Mouse (Mus musculus) small intestine, adult 2 months (tissue): ENCODE data around the gene Pcbp2. TPM values are rescaled to one million over a fixed set of nuclear protein-coding genes. Genes with fewer than 3 reads are reported as not detected.
A peak's percentile ranks its signal among the peaks of the same experiment; 100 is the strongest.

Source experiments
- H3K27ac ChIP-seq: fragments of 200-500 bp; 2 replicates; pipeline ENCODE4 v1.5.1; 2012; ENCODE audit warnings: low read depth, low read length, control low read depth, inconsistent platforms; ENCODE audit not compliant: insufficient read depth
- H3K27me3 ChIP-seq: fragments of 200-500 bp; 2 replicates; pipeline ENCODE4 v1.6.1; 2012; ENCODE audit warnings: mild to moderate bottlenecking, moderate library complexity, low read length, inconsistent platforms; ENCODE audit not compliant: control insufficient read depth, insufficient read depth
- H3K36me3 ChIP-seq: fragments of 200-500 bp; 2 replicates; pipeline ENCODE4 v1.6.1; 2012; ENCODE audit warnings: mild to moderate bottlenecking, low read length, control low read depth, inconsistent platforms; ENCODE audit not compliant: control insufficient read depth, insufficient read depth
- H3K4me1 ChIP-seq: fragments of 200-500 bp; 2 replicates; pipeline ENCODE4 v1.6.1; 2012; ENCODE audit warnings: low read length, inconsistent platforms, mixed read lengths; ENCODE audit not compliant: control insufficient read depth, insufficient read depth, insufficient read length
- H3K4me3 ChIP-seq: fragments of 200-500 bp; 2 replicates; pipeline ENCODE4 v1.5.1; 2012; ENCODE audit warnings: low read depth, mild to moderate bottlenecking, control low read depth, inconsistent platforms, low read length, moderate library complexity
- CTCF ChIP-seq: fragments of 200-500 bp; IDR thresholded peaks from 2 replicates; pipeline ENCODE4 v1.5.1; 2012; ENCODE audit warnings: low read depth, mild to moderate bottlenecking, control low read depth, inconsistent platforms, low read length, moderate library complexity, mixed read lengths; ENCODE audit not compliant: insufficient replicate concordance, insufficient read length; ENCODE audit errors: extremely low read depth
- POLR2A ChIP-seq: fragments of 200-500 bp; IDR thresholded peaks from 2 replicates; pipeline ENCODE4 v1.6.1; 2012; ENCODE audit warnings: low read depth, mild to moderate bottlenecking, control low read depth, inconsistent platforms, low read length, moderate library complexity
- WGBS: fragments of 180-500 bp; shearing (Covaris S2); methylation state at CpG from one replicate; pipeline ENCODE4 v1.1.7; 2018; 5-methylcytosine and 5-hydroxymethylcytosine counted together
- polyA plus RNA-seq: library from polyadenylated mRNA; depleted of rRNA; stranded (reverse); fragments of >200 nt; gene quantifications from 2 replicates; pipeline ENCODE4 v1.2.3, GENCODE M21; 2012

Gene Pcbp2
- polyA plus RNA-seq, 1 experiment = 442 TPM

GRCm38 (mm10) chr15:102517631-102517975 lies 47.3 kb downstream of the Pcbp2 start:
- Histone ChIP-seq H3K4me1 (peaks cover 9% of the 10 kb centered on the region), H3K36me3 (peaks cover 9% of the 10 kb centered on the region), H3K4me3 (peak overlapping the region; percentile 59), H3K27ac (peak overlapping the region; percentile 73), H3K27me3 (no peaks in the 10 kb centered on the region)
- 0% methylated on average over 10 of the region's 10 CpGs for WGBS
- peak; percentile 99 for TF ChIP-seq POLR2A
- TF ChIP-seq CTCF = no peak

DNA sequence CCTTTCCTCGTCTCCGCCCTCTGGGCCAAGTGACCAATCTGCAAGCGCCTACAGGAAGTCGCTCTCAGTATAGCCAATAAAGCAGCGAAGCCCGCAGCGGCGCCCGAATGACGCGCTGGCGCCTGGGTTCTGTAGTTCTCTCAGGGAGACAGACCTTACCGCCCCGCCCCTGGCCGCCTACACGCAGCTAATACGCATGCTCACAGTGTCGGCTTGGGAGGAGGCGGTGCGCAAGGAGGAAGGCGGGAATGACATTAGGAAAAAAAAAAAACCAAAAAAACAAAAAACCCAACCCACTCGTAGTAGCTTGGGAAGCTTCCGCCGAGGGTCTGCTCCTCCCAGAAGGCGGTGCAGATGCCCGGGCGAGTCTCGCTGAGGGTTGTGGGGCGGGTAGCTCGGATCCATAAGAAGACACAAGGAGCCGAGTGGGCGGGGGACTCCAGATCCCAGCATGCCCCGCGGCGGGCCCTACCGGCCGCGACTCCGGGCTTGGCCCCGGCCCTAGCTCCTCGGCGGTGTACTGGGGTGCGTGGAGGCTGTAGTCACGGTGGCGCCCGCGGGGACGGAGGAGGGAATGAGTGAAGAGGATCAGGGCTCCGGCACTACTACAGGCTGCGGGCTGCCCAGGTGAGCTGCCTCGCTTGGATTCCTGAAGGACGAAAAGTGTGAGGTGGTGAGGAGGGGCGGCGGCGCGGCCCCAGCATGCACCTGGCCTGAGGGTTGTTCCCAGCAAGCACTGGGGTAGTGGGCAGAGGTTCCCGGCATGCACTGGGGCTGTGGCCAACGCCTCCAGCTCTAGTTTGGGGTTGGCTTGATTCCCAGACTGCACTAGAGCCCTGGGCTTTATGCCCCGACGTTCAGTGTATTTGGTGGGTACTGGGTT lies 47.9 kb downstream of the Pcbp2 start, which contains the start of gene Tarbp2:
Gene Tarbp2, plus strand, starts transcription at position 217 of the 883 bp plus-strand sequence.
- peak within 1 kb of the TSS; percentile 81 for H3K4me3 ChIP-seq
- H3K36me3 ChIP-seq = peaks cover 9% of the 10 kb centered on the region
- TF ChIP-seq CTCF (no peak), POLR2A (peak; percentile 26; the same call in 1 of the 2 replicates)
- H3K27me3 ChIP-seq = no peaks in the 10 kb centered on the region
- WGBS = under 1% methylated on average over 60 of the region's 60 CpGs
- peak within 1 kb of the TSS; percentile 97 for H3K27ac ChIP-seq
- peaks cover 9% of the 10 kb centered on the region for H3K4me1 ChIP-seq

GRCm38 (mm10) chr15:102518859-102519201 lies 48.5 kb downstream of the Pcbp2 start:
- WGBS = 2% methylated on average over 9 of the region's 9 CpGs
- Histone ChIP-seq H3K27ac (peak overlapping the region; percentile 59), H3K4me1 (peaks cover 9% of the 10 kb centered on the region), H3K36me3 (peaks cover 12% of the 10 kb centered on the region), H3K27me3 (no peaks in the 10 kb centered on the region), H3K4me3 (peak overlapping the region; percentile 81)
- TF ChIP-seq POLR2A (no peak), CTCF (no peak)

- WGBS = 20% methylated on average over 17 of the region's 17 CpGs
- TF ChIP-seq POLR2A (no peak), CTCF (no peak)
- Histone ChIP-seq H3K4me1 (peaks cover 9% of the 10 kb centered on the region), H3K27ac (no peak overlapping the region; the same call in 1 of the 2 replicates), H3K36me3 (peaks cover 14% of the 10 kb centered on the region), H3K27me3 (no peaks in the 10 kb centered on the region), H3K4me3 (peak overlapping the region; percentile 81)
Measured at GRCm38 (mm10) chr15:102519211-102520141, 49.1 kb downstream of the Pcbp2 start.

- no peaks in the 10 kb centered on the region for H3K27me3 ChIP-seq
- H3K36me3 ChIP-seq = peaks cover 14% of the 10 kb centered on the region
- peaks cover 9% of the 10 kb centered on the region for H3K4me1 ChIP-seq
- H3K4me3 ChIP-seq = no peak overlapping the region
- no peak for TF ChIP-seq CTCF
- TF ChIP-seq POLR2A = no peak
- WGBS = 60% methylated on average over 4 of the region's 4 CpGs
- H3K27ac ChIP-seq = no peak overlapping the region
Measured at GRCm38 (mm10) chr15:102520416-102520815, 50.1 kb downstream of the Pcbp2 start.

DNA sequence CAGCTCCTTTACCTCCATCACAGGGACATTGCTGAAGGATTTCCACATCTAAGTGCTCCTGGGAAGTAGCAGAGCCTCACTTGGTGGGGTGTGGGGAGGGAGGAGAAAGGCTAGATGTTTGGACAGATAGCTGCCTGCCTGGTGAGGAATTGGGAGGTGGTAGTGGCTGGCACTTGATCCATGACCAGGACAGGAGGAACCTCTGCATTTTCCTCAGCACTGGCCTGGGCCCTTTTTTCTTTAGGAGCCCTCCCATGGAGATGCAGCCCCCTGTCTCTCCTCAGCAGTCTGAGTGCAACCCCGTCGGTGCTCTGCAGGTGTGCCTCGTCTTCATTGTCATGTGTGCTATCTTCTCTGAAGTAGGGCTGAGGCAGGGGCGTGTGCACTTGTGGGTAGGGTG lies 51.1 kb downstream of the Pcbp2 start:
- Histone ChIP-seq H3K27me3 (no peaks in the 10 kb centered on the region), H3K36me3 (peaks cover 16% of the 10 kb centered on the region), H3K4me3 (no peak overlapping the region), H3K4me1 (peaks cover 4% of the 10 kb centered on the region), H3K27ac (no peak overlapping the region)
- WGBS = 80% methylated on average over 4 of the region's 4 CpGs
- TF ChIP-seq POLR2A (no peak), CTCF (no peak)

GRCm38 (mm10) chr15:102524892-102525485 lies 54.6 kb downstream of the Pcbp2 start, which contains the start of gene Npff:
Gene Npff, minus strand, starts transcription at chr15:102524942.
- no peaks in the 10 kb centered on the region for H3K27me3 ChIP-seq
- 10% methylated on average over 3 of the region's 3 CpGs for WGBS
- no peaks in the 10 kb centered on the region for H3K4me1 ChIP-seq
- H3K36me3 ChIP-seq = peaks cover 36% of the 10 kb centered on the region
- no peak within 1 kb of the TSS for H3K4me3 ChIP-seq
- H3K27ac ChIP-seq = no peak within 1 kb of the TSS
- TF ChIP-seq POLR2A (no peak), CTCF (peak; percentile 93; the same call in 1 of the 2 replicates)
